Mouse (Mus musculus): ENCODE measurements around the gene Rnd2.
"Not testable (repeated sequence)": the region's sequence is repeated elsewhere in the genome, so short reads cannot be mapped to it uniquely, and the experiment has no call there.

The Rnd2 gene

GRCm38 (mm10) chr11:101446860-101447259 lies 17.9 kb upstream of the Rnd2 start:
- DNase-seq (ENCODE audit: low read depth), result not testable (repeated sequence)

GRCm38 (mm10) chr11:101447786-101448185 lies 17.0 kb upstream of the Rnd2 start:
- DNase-seq (ENCODE audit: low read depth), result no peak

GRCm38 (mm10) chr11:101448274-101448746 lies 16.5 kb upstream of the Rnd2 start, which contains the start of gene Ifi35:
Gene Ifi35 (plus strand): TSS chr11:101448407.
- DNase-seq (ENCODE audit: low read depth), result peak; percentile 94

- DNase-seq (ENCODE audit: low read depth), result peak; percentile 79
Measured at GRCm38 (mm10) chr11:101448899-101449298, 15.9 kb upstream of the Rnd2 start.

- not testable (repeated sequence) for DNase-seq (ENCODE audit: low read depth)
Measured at GRCm38 (mm10) chr11:101449596-101449995, 15.2 kb upstream of the Rnd2 start.

GRCm38 (mm10) chr11:101450394-101450793 lies 14.4 kb upstream of the Rnd2 start:
- DNase-seq (ENCODE audit: low read depth), result peak; percentile 82

- DNase-seq (ENCODE audit: low read depth), result peak; percentile 31
Measured at GRCm38 (mm10) chr11:101451536-101451935, 13.3 kb upstream of the Rnd2 start.

GRCm38 (mm10) chr11:101452093-101452774 lies 12.6 kb upstream of the Rnd2 start:
- DNase-seq (ENCODE audit: low read depth), result peak; percentile 31

- DNase-seq (ENCODE audit: low read depth), result no peak
Measured at GRCm38 (mm10) chr11:101454702-101455101, 10.1 kb upstream of the Rnd2 start.

GRCm38 (mm10) chr11:101455627-101456026 lies 9.2 kb upstream of the Rnd2 start:
- DNase-seq (ENCODE audit: low read depth), result no peak

GRCm38 (mm10) chr11:101457631-101458030 lies 7.2 kb upstream of the Rnd2 start:
- no peak for DNase-seq (ENCODE audit: low read depth)

- no peak for DNase-seq (ENCODE audit: low read depth)
Measured at GRCm38 (mm10) chr11:101458217-101458616, 6.6 kb upstream of the Rnd2 start.

GRCm38 (mm10) chr11:101459716-101460115 lies 5.1 kb upstream of the Rnd2 start:
- DNase-seq (ENCODE audit: low read depth), result no peak

- no peak for DNase-seq (ENCODE audit: low read depth)
Measured at GRCm38 (mm10) chr11:101460321-101460720, 4.5 kb upstream of the Rnd2 start.

GRCm38 (mm10) chr11:101462141-101462540 lies 2.7 kb upstream of the Rnd2 start:
- DNase-seq (ENCODE audit: low read depth), result no peak

GRCm38 (mm10) chr11:101462583-101463440 lies 2.0 kb upstream of the Rnd2 start:
- DNase-seq (ENCODE audit: low read depth), result peak; percentile 87

- DNase-seq (ENCODE audit: low read depth), result peak; percentile 85
Measured at GRCm38 (mm10) chr11:101465101-101465868, 486 bp downstream of the Rnd2 start.

GRCm38 (mm10) chr11:101465869-101466551 lies 1.2 kb downstream of the Rnd2 start, which contains the start of gene Vat1:
Gene Vat1 (minus strand): TSS chr11:101466230.
- DNase-seq (ENCODE audit: low read depth), result peak; percentile 82

- peak; percentile 18 for DNase-seq (ENCODE audit: low read depth)
Measured at GRCm38 (mm10) chr11:101466552-101466950, 1.8 kb downstream of the Rnd2 start.

GRCm38 (mm10) chr11:101467477-101468262 lies 2.9 kb downstream of the Rnd2 start:
- DNase-seq (ENCODE audit: low read depth), result peak; percentile 97

- no peak for DNase-seq (ENCODE audit: low read depth)
Measured at GRCm38 (mm10) chr11:101468263-101468688, 3.5 kb downstream of the Rnd2 start.

All from 416B (cell line).